Mouse (Mus musculus): ENCODE data around the gene Ctcf.

GRCm38 (mm10) chr8:105634771-105635458 is 1.5 kb upstream of the Ctcf start:
- TF ChIP-seq CTCF (IDR thresholded peaks at IDR 0.05) = no peak
- TF ChIP-seq POLR2A (IDR thresholded peaks at IDR 0.05; ENCODE audit: insufficient read depth, low read depth, low read length) = no peak

All from heart, adult 2 months (tissue).